Mouse (Mus musculus): ENCODE results near the gene Gm5741. TPM values are rescaled to one million over a fixed set of nuclear protein-coding genes. Genes with fewer than 3 reads are reported as not detected.
A peak's percentile ranks its signal among the peaks of the same experiment; 100 is the strongest.

The Gm5741 gene
- polyA plus RNA-seq, 1 experiment from 2014 or later, result not detected

- H3K4me1 ChIP-seq (replicated peaks), result peaks cover 14% of the 10 kb centered on the region; the same call in 1 of the 2 replicates
- no peak overlapping the region for H3K27ac ChIP-seq
- 90% methylated on average over 15 of the region's 15 CpGs for WGBS
- peak overlapping the region; percentile 66 for H3K4me2 ChIP-seq
- H3K27me3 ChIP-seq, result no peaks in the 10 kb centered on the region
- H3K4me3 ChIP-seq (replicated peaks), result no peak overlapping the region
- H3K9me3 ChIP-seq, result no peaks in the 10 kb centered on the region
- H3K9ac ChIP-seq (replicated peaks), result no peak overlapping the region
- H3K36me3 ChIP-seq, result peaks cover 46% of the 10 kb centered on the region
- ATAC-seq (ENCODE audit: insufficient number of reproducible peaks, insufficient read depth, low FRiP score, low TSS enrichment, low read depth), result no peak
These were observed 5.3 kb upstream of the Gm5741 start for GRCm38 (mm10) chr8:85073041-85073612.

- H3K9me3 ChIP-seq, result no peaks in the 10 kb centered on the region
- peak overlapping the region; percentile 95 for H3K4me3 ChIP-seq (replicated peaks)
- H3K27me3 ChIP-seq, result no peaks in the 10 kb centered on the region
- peak overlapping the region; percentile 66 for H3K4me2 ChIP-seq
- WGBS, result 38% methylated on average over 9 of the region's 9 CpGs
- peaks cover 47% of the 10 kb centered on the region for H3K36me3 ChIP-seq
- H3K4me1 ChIP-seq (replicated peaks), result peaks cover 14% of the 10 kb centered on the region; the same call in 1 of the 2 replicates
- ATAC-seq (ENCODE audit: insufficient number of reproducible peaks, insufficient read depth, low FRiP score, low TSS enrichment, low read depth), result no peak
- peak overlapping the region; percentile 96 for H3K27ac ChIP-seq
- H3K9ac ChIP-seq (replicated peaks), result peak overlapping the region; percentile 85
These were observed 4.7 kb upstream of the Gm5741 start for GRCm38 (mm10) chr8:85072364-85072929.

- under 1% methylated on average over 68 of the region's 68 CpGs for WGBS
- peak; percentile 86 for ATAC-seq (ENCODE audit: insufficient number of reproducible peaks, insufficient read depth, low FRiP score, low TSS enrichment, low read depth)
- peaks cover 14% of the 10 kb centered on the region; the same call in 1 of the 2 replicates for H3K4me1 ChIP-seq (replicated peaks)
These were observed 3.9 kb upstream of the Gm5741 start, which contains the start of gene Dhps for GRCm38 (mm10) chr8:85071514-85072281. TSS of gene Dhps (plus strand) at chr8:85071757.

GRCm38 (mm10) chr8:85071041-85071440 lies 3.3 kb upstream of the Gm5741 start:
- 86% methylated on average over 5 of the region's 5 CpGs for WGBS
- no peak for ATAC-seq (ENCODE audit: insufficient number of reproducible peaks, insufficient read depth, low FRiP score, low TSS enrichment, low read depth)
- H3K9me3 ChIP-seq, result no peaks in the 10 kb centered on the region
- H3K9ac ChIP-seq (replicated peaks), result 0 out of 2 replicates have a peak overlapping the region, but pooled peaks have one; percentile 85
- peaks cover 14% of the 10 kb centered on the region; the same call in 1 of the 2 replicates for H3K4me1 ChIP-seq (replicated peaks)
- peak overlapping the region; percentile 95 for H3K4me3 ChIP-seq (replicated peaks)
- H3K27ac ChIP-seq, result peak overlapping the region; percentile 96; the same call in 1 of the 2 replicates
- H3K27me3 ChIP-seq, result no peaks in the 10 kb centered on the region
- peaks cover 50% of the 10 kb centered on the region for H3K36me3 ChIP-seq
- peak overlapping the region; percentile 66 for H3K4me2 ChIP-seq

More at GRCm38 (mm10) chr8:85071514-85072281, 3.9 kb upstream of the Gm5741 start, which contains the start of gene Dhps:
- peak within 1 kb of the TSS; percentile 95 for H3K4me3 ChIP-seq (replicated peaks)
- H3K36me3 ChIP-seq, result peaks cover 50% of the 10 kb centered on the region
- H3K9me3 ChIP-seq, result no peaks in the 10 kb centered on the region
- peak within 1 kb of the TSS; percentile 85 for H3K9ac ChIP-seq (replicated peaks)
- peak within 1 kb of the TSS; percentile 66 for H3K4me2 ChIP-seq
- H3K27me3 ChIP-seq, result no peaks in the 10 kb centered on the region
- peak within 1 kb of the TSS; percentile 96 for H3K27ac ChIP-seq

- WGBS, result 89% methylated on average over 2 of the region's 2 CpGs
- ATAC-seq (ENCODE audit: insufficient number of reproducible peaks, insufficient read depth, low FRiP score, low TSS enrichment, low read depth), result no peak
- Histone ChIP-seq H3K36me3 (peaks cover 49% of the 10 kb centered on the region), H3K9me3 (no peaks in the 10 kb centered on the region), H3K4me3 (replicated peaks) (no peak overlapping the region), H3K27ac (no peak overlapping the region), H3K9ac (replicated peaks) (no peak overlapping the region), H3K4me1 (replicated peaks) (peaks cover 7% of the 10 kb centered on the region; the same call in 1 of the 2 replicates), H3K4me2 (no peak overlapping the region), H3K27me3 (no peaks in the 10 kb centered on the region)
These were observed 627 bp downstream of the Gm5741 start for GRCm38 (mm10) chr8:85067155-85067554.

GRCm38 (mm10) chr8:85065213-85065612 lies 2.6 kb downstream of the Gm5741 start:
- peaks cover 52% of the 10 kb centered on the region for H3K36me3 ChIP-seq
- ATAC-seq (ENCODE audit: insufficient number of reproducible peaks, insufficient read depth, low FRiP score, low TSS enrichment, low read depth), result no peak
- no peak overlapping the region for H3K4me3 ChIP-seq (replicated peaks)
- peaks cover 7% of the 10 kb centered on the region; the same call in 1 of the 2 replicates for H3K4me1 ChIP-seq (replicated peaks)
- no peaks in the 10 kb centered on the region for H3K9me3 ChIP-seq
- no peak overlapping the region for H3K27ac ChIP-seq
- H3K9ac ChIP-seq (replicated peaks), result no peak overlapping the region
- 41% methylated on average over 2 of the region's 2 CpGs for WGBS
- no peak overlapping the region for H3K4me2 ChIP-seq
- H3K27me3 ChIP-seq, result no peaks in the 10 kb centered on the region

GRCm38 (mm10) chr8:85062603-85063002 lies 5.2 kb downstream of the Gm5741 start:
- Histone ChIP-seq H3K4me2 (no peak overlapping the region), H3K9ac (replicated peaks) (no peak overlapping the region), H3K9me3 (no peaks in the 10 kb centered on the region), H3K4me3 (replicated peaks) (no peak overlapping the region), H3K36me3 (peaks cover 48% of the 10 kb centered on the region), H3K27me3 (no peaks in the 10 kb centered on the region), H3K27ac (no peak overlapping the region), H3K4me1 (replicated peaks) (peaks cover 7% of the 10 kb centered on the region; the same call in 1 of the 2 replicates)
- no peak for ATAC-seq (ENCODE audit: insufficient number of reproducible peaks, insufficient read depth, low FRiP score, low TSS enrichment, low read depth)
- WGBS, result 92% methylated on average over 4 of the region's 4 CpGs

- Histone ChIP-seq H3K4me3 (replicated peaks) (peak within 1 kb of the TSS; percentile 80), H3K27ac (no peak within 1 kb of the TSS), H3K36me3 (peaks cover 42% of the 10 kb centered on the region), H3K27me3 (no peaks in the 10 kb centered on the region), H3K4me2 (peak within 1 kb of the TSS; percentile 93), H3K4me1 (replicated peaks) (peaks cover 7% of the 10 kb centered on the region; the same call in 1 of the 2 replicates), H3K9ac (replicated peaks) (peak within 1 kb of the TSS; percentile 66), H3K9me3 (no peaks in the 10 kb centered on the region)
- WGBS, result under 1% methylated on average over 52 of the region's 53 CpGs
- peak; percentile 88 for ATAC-seq (ENCODE audit: insufficient number of reproducible peaks, insufficient read depth, low FRiP score, low TSS enrichment, low read depth)
These were observed 7.7 kb downstream of the Gm5741 start, which contains the start of gene Fbxw9 for GRCm38 (mm10) chr8:85059879-85060616. TSS of gene Fbxw9 (plus strand) at chr8:85060055.

GRCm38 (mm10) chr8:85057367-85057766 lies 10.4 kb downstream of the Gm5741 start:
- WGBS, result 80% methylated on average over 7 of the region's 7 CpGs
- Histone ChIP-seq H3K9ac (replicated peaks) (no peak overlapping the region), H3K27ac (no peak overlapping the region), H3K27me3 (no peaks in the 10 kb centered on the region), H3K9me3 (no peaks in the 10 kb centered on the region), H3K36me3 (peaks cover 52% of the 10 kb centered on the region), H3K4me3 (replicated peaks) (no peak overlapping the region), H3K4me1 (replicated peaks) (peaks cover 7% of the 10 kb centered on the region; the same call in 1 of the 2 replicates), H3K4me2 (no peak overlapping the region)
- no peak for ATAC-seq (ENCODE audit: insufficient number of reproducible peaks, insufficient read depth, low FRiP score, low TSS enrichment, low read depth)

GRCm38 (mm10) chr8:85043619-85044018 lies 24.2 kb downstream of the Gm5741 start:
- 87% methylated on average over 6 of the region's 6 CpGs for WGBS
- H3K27me3 ChIP-seq, result no peaks in the 10 kb centered on the region

More at GRCm38 (mm10) chr8:85043619-85044018, 24.2 kb downstream of the Gm5741 start:
- Histone ChIP-seq H3K9me3 (no peaks in the 10 kb centered on the region), H3K4me1 (replicated peaks) (peaks cover 7% of the 10 kb centered on the region; the same call in 1 of the 2 replicates), H3K9ac (replicated peaks) (no peak overlapping the region), H3K27ac (no peak overlapping the region), H3K4me2 (no peak overlapping the region), H3K36me3 (peaks cover 89% of the 10 kb centered on the region), H3K4me3 (replicated peaks) (no peak overlapping the region)
- ATAC-seq (ENCODE audit: insufficient number of reproducible peaks, insufficient read depth, low FRiP score, low TSS enrichment, low read depth), result no peak

Data from limb, embryonic 12.5 days (tissue).